Mouse (Mus musculus) hindbrain, embryonic 16.5 days (tissue): Measurements from ENCODE around the gene Eea1. TPM values are rescaled to one million over a fixed set of nuclear protein-coding genes. Genes with fewer than 3 reads are reported as not detected.
A peak's percentile ranks its signal among the peaks of the same experiment; 100 is the strongest.
"Not testable (repeated sequence)": the region's sequence is repeated elsewhere in the genome, so short reads cannot be mapped to it uniquely, and the experiment has no call there.

Experiments used
- ATAC-seq: fragments of 200-750 bp; cut with Nextera tagmentation; 2 replicates; pipeline ENCODE4 v1.8.0; 2017; ENCODE audit warnings: moderate TSS enrichment, moderate library complexity
- H3K27ac ChIP-seq: fragments of 300-500 bp; sonication (generic); 2 replicates; pipeline ENCODE4 v1.5.1; 2014; ENCODE audit warnings: low read depth, mild to moderate bottlenecking, control low read depth, low read length, moderate library complexity
- H3K27me3 ChIP-seq: fragments of 300-500 bp; sonication (generic); replicated peaks from 2 replicates; pipeline ENCODE4 v1.6.1; 2014; ENCODE audit warnings: low read length; ENCODE audit not compliant: control insufficient read depth, insufficient read depth
- H3K36me3 ChIP-seq: fragments of 300-500 bp; sonication (generic); 2 replicates; pipeline ENCODE4 v1.6.1; 2014; ENCODE audit warnings: mild to moderate bottlenecking, low read length, moderate library complexity, mixed read lengths; ENCODE audit not compliant: control insufficient read depth, insufficient read depth
- H3K4me1 ChIP-seq: fragments of 300-500 bp; sonication (generic); 2 replicates; pipeline ENCODE4 v1.6.1; 2014; ENCODE audit warnings: low read depth, low read length; ENCODE audit not compliant: control insufficient read depth, insufficient read depth
- H3K4me2 ChIP-seq: fragments of 300-500 bp; sonication (generic); 2 replicates; pipeline ENCODE4 v1.6.1; 2014; ENCODE audit warnings: mild to moderate bottlenecking, low read length, control low read depth, moderate library complexity
- H3K4me3 ChIP-seq: fragments of 300-500 bp; sonication (generic); 2 replicates; pipeline ENCODE4 v1.5.1; 2014; ENCODE audit warnings: mild to moderate bottlenecking, low read length, control low read depth, moderate library complexity
- H3K9ac ChIP-seq: fragments of 300-500 bp; sonication (generic); 2 replicates; pipeline ENCODE4 v1.6.1; 2014; ENCODE audit warnings: low read depth, mild to moderate bottlenecking, control low read depth, low read length, moderate library complexity
- H3K9me3 ChIP-seq: fragments of 300-500 bp; sonication (generic); 2 replicates; pipeline ENCODE4 v1.6.1; 2014; ENCODE audit warnings: mild to moderate bottlenecking, low read length, moderate library complexity; ENCODE audit not compliant: control insufficient read depth
- WGBS: fragments of 180-500 bp; shearing (Covaris S2); extraction: QIAGEN DNeasy Blood & Tissue Kit; methylation state at CpG from one replicate; pipeline ENCODE4 v1.1.7; 2014; 5-methylcytosine and 5-hydroxymethylcytosine counted together
- polyA plus RNA-seq: library from polyadenylated mRNA; unstranded; fragments of >200 nt; fragmentation: Nextera tagmentation; extraction: Ambion mirVana; gene quantifications from 2 replicates; pipeline ENCODE4 v1.2.1, GENCODE M21; 2015

Eea1 gene
- polyA plus RNA-seq, 1 experiment from 2014 or later: 23.2 TPM

- Histone ChIP-seq H3K27ac (no peak overlapping the region), H3K9ac (no peak overlapping the region), H3K4me2 (no peak overlapping the region), H3K9me3 (no peaks in the 10 kb centered on the region), H3K4me1 (no peaks in the 10 kb centered on the region), H3K4me3 (no peak overlapping the region), H3K27me3 (0 out of 2 replicates have a peak, but pooled peaks cover 3% of the 10 kb centered on the region), H3K36me3 (no peaks in the 10 kb centered on the region)
- ATAC-seq: no peak
- 98% methylated on average over 4 of the region's 4 CpGs for WGBS
Observed at GRCm38 (mm10) chr10:95909246-95909909, 31.1 kb upstream of the Eea1 start.

- Histone ChIP-seq H3K27me3 (no peaks in the 10 kb centered on the region), H3K9me3 (no peaks in the 10 kb centered on the region), H3K4me3 (no peak overlapping the region), H3K4me2 (no peak overlapping the region), H3K4me1 (no peaks in the 10 kb centered on the region), H3K27ac (no peak overlapping the region), H3K9ac (no peak overlapping the region), H3K36me3 (no peaks in the 10 kb centered on the region)
- WGBS: 79% methylated on average over 5 of the region's 5 CpGs
- ATAC-seq: no peak
Observed at GRCm38 (mm10) chr10:95911016-95911415, 29.4 kb upstream of the Eea1 start.

- no peak for ATAC-seq
- H3K36me3 ChIP-seq: no peaks in the 10 kb centered on the region
- H3K9ac ChIP-seq: no peak overlapping the region
- H3K4me3 ChIP-seq: no peak overlapping the region
- H3K9me3 ChIP-seq: no peaks in the 10 kb centered on the region
- 86% methylated on average over 5 of the region's 5 CpGs for WGBS
- no peaks in the 10 kb centered on the region for H3K27me3 ChIP-seq
- no peaks in the 10 kb centered on the region for H3K4me1 ChIP-seq
- H3K4me2 ChIP-seq: no peak overlapping the region
- no peak overlapping the region for H3K27ac ChIP-seq
Observed at GRCm38 (mm10) chr10:95914434-95915174, 25.8 kb upstream of the Eea1 start.

GRCm38 (mm10) chr10:95918716-95919115 is 21.7 kb upstream of the Eea1 start:
- H3K27ac ChIP-seq: no peak overlapping the region
- no peak overlapping the region for H3K9ac ChIP-seq
- no peak for ATAC-seq
- H3K4me2 ChIP-seq: no peak overlapping the region
- no peaks in the 10 kb centered on the region for H3K27me3 ChIP-seq
- H3K4me1 ChIP-seq: no peaks in the 10 kb centered on the region
- H3K9me3 ChIP-seq: no peaks in the 10 kb centered on the region
- WGBS: 50% methylated on average over 3 of the region's 3 CpGs
- H3K4me3 ChIP-seq: no peak overlapping the region
- H3K36me3 ChIP-seq: no peaks in the 10 kb centered on the region

- no peak overlapping the region for H3K9ac ChIP-seq
- no peak for ATAC-seq
- H3K36me3 ChIP-seq: no peaks in the 10 kb centered on the region
- H3K27ac ChIP-seq: no peak overlapping the region
- H3K4me1 ChIP-seq: no peaks in the 10 kb centered on the region
- WGBS: 81% methylated on average over 6 of the region's 6 CpGs
- no peak overlapping the region for H3K4me3 ChIP-seq
- H3K9me3 ChIP-seq: no peaks in the 10 kb centered on the region
- no peaks in the 10 kb centered on the region for H3K27me3 ChIP-seq
- H3K4me2 ChIP-seq: no peak overlapping the region
Observed at GRCm38 (mm10) chr10:95923263-95924217, 16.9 kb upstream of the Eea1 start.

GRCm38 (mm10) chr10:95933631-95934030 is 6.8 kb upstream of the Eea1 start:
- not testable (repeated sequence) for H3K4me3 ChIP-seq, H3K9ac ChIP-seq, H3K27ac ChIP-seq, H3K36me3 ChIP-seq, H3K27me3 ChIP-seq, H3K9me3 ChIP-seq, ATAC-seq, H3K4me2 ChIP-seq, H3K4me1 ChIP-seq
- WGBS: 94% methylated on average over 13 of the region's 13 CpGs

GRCm38 (mm10) chr10:95940901-95941767 is 684 bp downstream of the Eea1 start:
- peak overlapping the region; percentile 89 for H3K27ac ChIP-seq
- peak overlapping the region; percentile 80 for H3K9ac ChIP-seq
- peak overlapping the region; percentile 79 for H3K4me2 ChIP-seq
- no peaks in the 10 kb centered on the region for H3K9me3 ChIP-seq
- H3K4me1 ChIP-seq: peaks cover 17% of the 10 kb centered on the region
- H3K36me3 ChIP-seq: no peaks in the 10 kb centered on the region
- peak; percentile 88 for ATAC-seq
- no peaks in the 10 kb centered on the region for H3K27me3 ChIP-seq
- WGBS: 4% methylated on average over 61 of the region's 69 CpGs
- H3K4me3 ChIP-seq: peak overlapping the region; percentile 68

- Histone ChIP-seq H3K9me3 (no peaks in the 10 kb centered on the region), H3K4me2 (peak overlapping the region; percentile 79), H3K9ac (no peak overlapping the region), H3K36me3 (no peaks in the 10 kb centered on the region), H3K4me1 (peaks cover 17% of the 10 kb centered on the region), H3K27me3 (no peaks in the 10 kb centered on the region), H3K4me3 (peak overlapping the region; percentile 68), H3K27ac (no peak overlapping the region)
- no peak for ATAC-seq
- WGBS: 55% methylated on average over 6 of the region's 6 CpGs
Observed at GRCm38 (mm10) chr10:95941768-95942425, 1.4 kb downstream of the Eea1 start.
